Mouse (Mus musculus): Measurements from ENCODE around the gene Acot7. TPM values are rescaled to one million over a fixed set of nuclear protein-coding genes. Genes with fewer than 3 reads are reported as not detected.

Gene Acot7
- polyA plus RNA-seq, 1 experiment from 2014 or later: 51.1 TPM

DNA sequence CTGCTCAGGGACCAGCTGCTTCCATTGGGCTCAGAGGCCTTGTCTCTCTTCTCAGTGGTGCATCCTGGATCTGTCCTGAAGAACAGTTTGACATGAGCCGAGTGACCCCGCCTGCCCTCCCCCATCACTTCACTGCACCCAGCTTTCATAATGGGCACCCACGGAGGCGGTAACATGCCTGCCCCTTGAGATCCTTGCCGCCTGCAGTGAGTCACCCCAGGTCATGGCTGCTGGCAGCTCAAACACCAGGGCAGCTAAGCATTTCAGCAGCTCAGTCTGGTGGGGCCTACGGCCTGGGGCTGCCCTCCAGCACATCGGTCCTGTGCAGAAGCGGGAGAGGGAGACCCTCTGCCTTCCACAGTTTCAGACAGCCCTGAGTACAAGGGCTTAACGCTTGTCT lies 129.6 kb downstream of the Acot7 start:
- Histone ChIP-seq H3K27me3 (replicated peaks; ENCODE audit: control insufficient read depth, insufficient read depth, low read length) (peaks cover 23% of the 10 kb centered on the region), H3K4me1 (replicated peaks; ENCODE audit: control insufficient read depth, insufficient read depth, low read length) (peaks cover 7% of the 10 kb centered on the region), H3K9ac (ENCODE audit: low read depth, low read length) (no peak overlapping the region), H3K9me3 (ENCODE audit: control insufficient read depth, low read length) (no peaks in the 10 kb centered on the region), H3K4me3 (ENCODE audit: low read depth, low read length) (no peak overlapping the region), H3K4me2 (no peak overlapping the region), H3K27ac (ENCODE audit: low read depth, low read length) (no peak overlapping the region), H3K36me3 (ENCODE audit: control insufficient read depth, insufficient read depth, low read length) (peaks cover 12% of the 10 kb centered on the region)
- DNase-seq (ENCODE audit: low spot score) (no peak), ATAC-seq (replicated peaks; ENCODE audit: low FRiP score) (no peak)
- 83% methylated on average over 9 of the region's 9 CpGs for WGBS

DNA sequence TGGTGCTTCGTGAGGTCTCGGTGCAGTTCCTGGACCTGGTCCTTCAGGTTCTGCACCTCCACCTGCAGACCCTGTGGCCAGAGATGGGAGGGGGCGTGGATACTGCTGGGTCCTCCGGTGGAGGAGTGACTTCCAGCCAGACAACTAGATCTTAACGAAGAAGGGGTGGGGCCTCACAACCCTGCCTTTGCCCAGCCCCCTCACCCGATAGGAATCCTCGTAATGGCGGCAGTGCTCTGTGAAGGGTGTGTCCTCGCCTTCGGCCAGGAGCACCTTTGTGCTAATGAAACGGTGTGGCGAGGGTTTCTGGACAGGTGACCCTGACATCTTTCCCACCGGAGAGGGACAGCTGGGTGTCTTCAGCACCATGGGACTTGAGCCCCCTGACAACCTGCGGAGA lies 134.3 kb downstream of the Acot7 start:
- peak overlapping the region; percentile 65 for H3K4me2 ChIP-seq
- WGBS: 6% methylated on average over 14 of the region's 14 CpGs
- H3K27ac ChIP-seq (ENCODE audit: low read depth, low read length): no peak overlapping the region
- peaks cover 27% of the 10 kb centered on the region for H3K4me1 ChIP-seq (replicated peaks; ENCODE audit: control insufficient read depth, insufficient read depth, low read length)
- H3K4me3 ChIP-seq (ENCODE audit: low read depth, low read length): peak overlapping the region; percentile 44
- ATAC-seq (replicated peaks; ENCODE audit: low FRiP score) (0 out of 2 replicates have a peak, but pooled peaks have one; percentile 38), DNase-seq (ENCODE audit: low spot score) (no peak)
- H3K36me3 ChIP-seq (ENCODE audit: control insufficient read depth, insufficient read depth, low read length): no peaks in the 10 kb centered on the region; the same call in 1 of the 2 replicates
- no peak overlapping the region for H3K9ac ChIP-seq (ENCODE audit: low read depth, low read length)
- H3K9me3 ChIP-seq (ENCODE audit: control insufficient read depth, low read length): no peaks in the 10 kb centered on the region
- H3K27me3 ChIP-seq (replicated peaks; ENCODE audit: control insufficient read depth, insufficient read depth, low read length): peaks cover 69% of the 10 kb centered on the region

DNA sequence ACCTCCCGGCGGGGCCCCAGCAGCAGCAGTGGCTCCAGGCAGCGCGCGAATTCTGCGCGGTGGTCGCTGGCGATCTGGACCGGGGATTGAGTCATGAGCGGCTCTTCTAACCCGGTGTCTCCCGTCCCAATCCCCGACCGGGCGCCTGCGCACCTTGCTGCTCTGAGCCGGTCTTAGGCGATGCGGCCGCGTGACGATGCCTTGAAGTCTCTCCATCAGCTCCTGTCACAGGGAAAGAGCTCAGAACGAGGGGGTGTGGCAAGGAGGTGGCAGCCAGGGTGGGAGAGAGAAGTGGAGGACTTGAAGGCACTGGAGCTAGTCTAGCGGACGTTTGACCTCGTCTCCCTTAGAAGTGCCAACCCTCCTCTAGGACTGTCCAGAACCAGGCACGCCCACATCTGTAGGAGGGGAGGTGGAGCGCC lies 135.3 kb downstream of the Acot7 start:
- no peak for ATAC-seq (replicated peaks; ENCODE audit: low FRiP score)
- Histone ChIP-seq H3K36me3 (ENCODE audit: control insufficient read depth, insufficient read depth, low read length) (no peaks in the 10 kb centered on the region; the same call in 1 of the 2 replicates), H3K4me2 (peak overlapping the region; percentile 65), H3K27ac (ENCODE audit: low read depth, low read length) (no peak overlapping the region), H3K4me3 (ENCODE audit: low read depth, low read length) (peak overlapping the region; percentile 44), H3K9me3 (ENCODE audit: control insufficient read depth, low read length) (no peaks in the 10 kb centered on the region), H3K27me3 (replicated peaks; ENCODE audit: control insufficient read depth, insufficient read depth, low read length) (peaks cover 79% of the 10 kb centered on the region), H3K4me1 (replicated peaks; ENCODE audit: control insufficient read depth, insufficient read depth, low read length) (peaks cover 27% of the 10 kb centered on the region), H3K9ac (ENCODE audit: low read depth, low read length) (no peak overlapping the region)
- WGBS: under 1% methylated on average over 29 of the region's 29 CpGs
- no peak for DNase-seq (ENCODE audit: low spot score)

GRCm38 (mm10) chr4:152313934-152314333 lies 136.0 kb downstream of the Acot7 start:
- Histone ChIP-seq H3K9me3 (ENCODE audit: control insufficient read depth, low read length) (no peaks in the 10 kb centered on the region), H3K27me3 (replicated peaks; ENCODE audit: control insufficient read depth, insufficient read depth, low read length) (peaks cover 79% of the 10 kb centered on the region), H3K9ac (ENCODE audit: low read depth, low read length) (no peak overlapping the region), H3K4me1 (replicated peaks; ENCODE audit: control insufficient read depth, insufficient read depth, low read length) (peaks cover 30% of the 10 kb centered on the region), H3K4me2 (no peak overlapping the region; the same call in 1 of the 2 replicates), H3K4me3 (ENCODE audit: low read depth, low read length) (no peak overlapping the region), H3K36me3 (ENCODE audit: control insufficient read depth, insufficient read depth, low read length) (no peaks in the 10 kb centered on the region; the same call in 1 of the 2 replicates), H3K27ac (ENCODE audit: low read depth, low read length) (no peak overlapping the region)
- ATAC-seq (replicated peaks; ENCODE audit: low FRiP score) (no peak), DNase-seq (ENCODE audit: low spot score) (no peak)

- Histone ChIP-seq H3K27me3 (replicated peaks; ENCODE audit: control insufficient read depth, insufficient read depth, low read length) (peaks cover 76% of the 10 kb centered on the region), H3K9ac (ENCODE audit: low read depth, low read length) (no peak overlapping the region), H3K4me3 (ENCODE audit: low read depth, low read length) (peak overlapping the region; percentile 16; the same call in 1 of the 2 replicates), H3K4me1 (replicated peaks; ENCODE audit: control insufficient read depth, insufficient read depth, low read length) (peaks cover 30% of the 10 kb centered on the region), H3K9me3 (ENCODE audit: control insufficient read depth, low read length) (no peaks in the 10 kb centered on the region), H3K4me2 (peak overlapping the region; percentile 49), H3K27ac (ENCODE audit: low read depth, low read length) (no peak overlapping the region), H3K36me3 (ENCODE audit: control insufficient read depth, insufficient read depth, low read length) (no peaks in the 10 kb centered on the region)
- no peak for DNase-seq (ENCODE audit: low spot score)
- WGBS: 2% methylated on average over 43 of the region's 43 CpGs
- no peak for ATAC-seq (replicated peaks; ENCODE audit: low FRiP score)
Observed at GRCm38 (mm10) chr4:152315498-152316213, 137.7 kb downstream of the Acot7 start.

GRCm38 (mm10) chr4:152317631-152318033 lies 139.7 kb downstream of the Acot7 start:
- no peak overlapping the region for H3K27ac ChIP-seq (ENCODE audit: low read depth, low read length)
- H3K27me3 ChIP-seq (replicated peaks; ENCODE audit: control insufficient read depth, insufficient read depth, low read length): peaks cover 56% of the 10 kb centered on the region
- no peak overlapping the region for H3K4me2 ChIP-seq
- H3K9me3 ChIP-seq (ENCODE audit: control insufficient read depth, low read length): no peaks in the 10 kb centered on the region
- peaks cover 22% of the 10 kb centered on the region for H3K4me1 ChIP-seq (replicated peaks; ENCODE audit: control insufficient read depth, insufficient read depth, low read length)
- H3K9ac ChIP-seq (ENCODE audit: low read depth, low read length): no peak overlapping the region
- no peak overlapping the region for H3K4me3 ChIP-seq (ENCODE audit: low read depth, low read length)
- WGBS: 83% methylated on average over 6 of the region's 6 CpGs
- ATAC-seq (replicated peaks; ENCODE audit: low FRiP score) (no peak), DNase-seq (ENCODE audit: low spot score) (no peak)
- no peaks in the 10 kb centered on the region for H3K36me3 ChIP-seq (ENCODE audit: control insufficient read depth, insufficient read depth, low read length)

DNA sequence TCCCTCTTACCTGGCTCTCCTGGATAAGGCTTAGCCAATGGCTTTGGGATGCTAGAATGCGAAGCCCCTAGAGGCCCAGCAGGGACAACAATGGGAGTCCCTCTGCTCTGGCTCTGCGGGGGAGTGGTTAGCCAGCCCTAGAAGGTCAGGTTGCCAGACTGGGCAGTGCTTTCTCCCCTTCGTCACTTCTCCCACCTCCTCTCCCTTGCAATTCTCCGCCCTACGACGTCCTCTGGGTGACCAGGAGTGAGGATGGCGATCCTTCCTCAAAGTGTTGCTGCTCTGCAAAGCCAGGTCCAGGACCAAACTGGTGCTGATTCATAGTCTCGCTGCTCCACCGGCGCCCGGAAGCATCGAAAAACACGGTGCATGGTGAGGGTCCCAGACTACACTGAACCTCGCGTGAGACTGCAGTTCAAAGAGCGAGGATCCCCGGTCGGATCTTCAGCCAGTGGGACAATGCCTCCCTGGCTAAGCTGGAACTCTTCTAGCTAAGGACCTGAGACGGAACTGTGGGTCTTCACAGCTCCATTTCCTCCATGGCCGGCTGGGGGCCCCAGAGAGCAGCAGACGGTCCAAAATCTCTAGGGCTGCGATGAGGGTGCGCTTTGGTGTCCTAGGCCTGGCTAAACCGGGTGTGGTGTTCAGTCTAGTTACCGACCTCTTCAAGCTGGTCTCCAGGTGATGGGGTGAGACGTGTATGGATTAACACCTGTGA lies 140.7 kb downstream of the Acot7 start, which contains the start of gene Rnf207:
TSS of gene Rnf207 (minus strand) at position 477 of the 718 bp plus-strand sequence.
- Histone ChIP-seq H3K4me3 (ENCODE audit: low read depth, low read length) (peak within 1 kb of the TSS; percentile 30), H3K36me3 (ENCODE audit: control insufficient read depth, insufficient read depth, low read length) (no peaks in the 10 kb centered on the region), H3K27ac (ENCODE audit: low read depth, low read length) (no peak within 1 kb of the TSS), H3K9me3 (ENCODE audit: control insufficient read depth, low read length) (no peaks in the 10 kb centered on the region), H3K9ac (ENCODE audit: low read depth, low read length) (0 out of 2 replicates have a peak within 1 kb of the TSS, but pooled peaks have one; percentile 15), H3K27me3 (replicated peaks; ENCODE audit: control insufficient read depth, insufficient read depth, low read length) (peaks cover 46% of the 10 kb centered on the region), H3K4me1 (replicated peaks; ENCODE audit: control insufficient read depth, insufficient read depth, low read length) (peaks cover 12% of the 10 kb centered on the region), H3K4me2 (peak within 1 kb of the TSS; percentile 57)
- WGBS: 4% methylated on average over 26 of the region's 26 CpGs
- DNase-seq (ENCODE audit: low spot score) (no peak), ATAC-seq (replicated peaks; ENCODE audit: low FRiP score) (peak; percentile 57; the same call in 1 of the 2 replicates)

Measured in liver, embryonic 11.5 days (tissue).